Mouse (Mus musculus) spleen, adult 2 months (tissue): ENCODE data around the gene Map1b.

Experiments
- CTCF ChIP-seq: fragments of 200-500 bp; IDR thresholded peaks from 2 replicates; pipeline ENCODE4 v1.5.1; 2011; ENCODE audit warnings: mild to moderate bottlenecking, inconsistent platforms; ENCODE audit not compliant: insufficient read depth, insufficient read length, insufficient replicate concordance; ENCODE audit errors: extremely low read depth
- POLR2A ChIP-seq: fragments of 200-500 bp; IDR thresholded peaks from 2 replicates; pipeline ENCODE4 v1.6.1; 2011; ENCODE audit warnings: low read depth, low read length, inconsistent platforms

DNA sequence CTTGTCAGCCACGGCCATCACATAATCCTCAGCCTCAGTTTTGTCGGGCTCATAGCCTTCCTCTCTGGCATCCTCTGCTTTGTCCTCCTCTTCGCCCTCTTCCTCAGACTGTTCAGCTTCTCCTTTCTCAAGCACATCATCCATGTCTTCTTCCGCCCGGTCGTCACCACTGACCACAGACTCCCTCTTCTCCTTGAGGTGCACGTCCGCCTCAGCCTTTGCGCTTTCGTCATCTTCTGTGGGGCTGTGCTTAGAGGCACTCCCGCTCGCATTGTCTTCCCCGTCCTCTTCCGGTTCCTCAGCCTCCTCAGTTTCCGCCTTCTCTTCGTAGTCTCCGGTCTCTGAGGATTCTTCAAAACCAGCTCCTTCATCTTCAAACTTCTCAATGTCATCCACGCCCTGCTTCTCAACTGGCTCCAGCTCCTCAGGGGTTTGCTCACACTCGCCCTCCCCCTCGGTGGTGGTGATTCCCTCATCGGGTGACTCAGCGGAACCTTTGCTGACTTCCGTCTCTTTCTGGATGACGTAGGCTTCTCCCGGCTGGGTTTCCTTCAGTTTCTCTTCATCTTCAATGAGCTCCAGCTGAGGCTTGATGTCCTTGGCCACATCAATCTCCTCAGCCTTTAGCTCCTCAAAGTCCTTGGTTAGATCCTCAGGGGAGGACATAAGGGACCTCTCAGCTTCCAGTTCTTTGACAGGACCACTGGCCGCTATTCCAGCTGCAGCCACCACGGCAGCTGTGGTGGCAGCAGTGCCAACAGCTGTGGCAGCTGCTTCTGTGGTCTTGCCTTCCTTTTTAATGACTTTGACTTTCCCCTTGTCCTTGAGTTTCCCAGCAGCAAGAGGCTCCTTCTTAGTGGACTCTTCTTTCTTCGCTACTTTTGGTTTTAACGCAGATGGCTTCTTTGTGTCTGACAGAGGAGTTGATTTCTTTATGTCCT, 83.0 kb downstream of the Map1b start:
- TF ChIP-seq CTCF, result no peak
- no peak for TF ChIP-seq POLR2A
